Mouse (Mus musculus): Measurements from ENCODE around the gene Tmem104. TPM values are rescaled to one million over a fixed set of nuclear protein-coding genes. Genes with fewer than 3 reads are reported as not detected.

Tmem104 gene
- polyA plus RNA-seq, 1 experiment from 2014 or later = 13.4 TPM

- 74% methylated on average over 15 of the region's 15 CpGs for WGBS
- Histone ChIP-seq H3K9ac (no peak overlapping the region), H3K4me2 (replicated peaks) (no peak overlapping the region), H3K36me3 (no peaks in the 10 kb centered on the region), H3K9me3 (no peaks in the 10 kb centered on the region), H3K27me3 (peaks cover 15% of the 10 kb centered on the region; the same call in 1 of the 2 replicates), H3K4me1 (peaks cover 22% of the 10 kb centered on the region), H3K4me3 (no peak overlapping the region), H3K27ac (no peak overlapping the region)
- ATAC-seq (ENCODE audit: insufficient number of reproducible peaks, insufficient read depth, low FRiP score, low TSS enrichment) = no peak
These were observed 47.2 kb downstream of the Tmem104 start for GRCm38 (mm10) chr11:115234320-115235044.

- peaks cover 15% of the 10 kb centered on the region for H3K4me1 ChIP-seq
- H3K4me2 ChIP-seq (replicated peaks) = no peak overlapping the region
- H3K9ac ChIP-seq = no peak overlapping the region
- no peaks in the 10 kb centered on the region for H3K36me3 ChIP-seq
- H3K9me3 ChIP-seq = no peaks in the 10 kb centered on the region
- no peak overlapping the region for H3K4me3 ChIP-seq
- no peak overlapping the region for H3K27ac ChIP-seq
- peaks cover 8% of the 10 kb centered on the region; the same call in 1 of the 2 replicates for H3K27me3 ChIP-seq
- ATAC-seq (ENCODE audit: insufficient number of reproducible peaks, insufficient read depth, low FRiP score, low TSS enrichment) = no peak
- 74% methylated on average over 5 of the region's 5 CpGs for WGBS
These were observed 49.3 kb downstream of the Tmem104 start for GRCm38 (mm10) chr11:115236570-115236969.

- Histone ChIP-seq H3K27ac (no peak overlapping the region), H3K4me1 (peaks cover 2% of the 10 kb centered on the region), H3K27me3 (peaks cover 7% of the 10 kb centered on the region; the same call in 1 of the 2 replicates), H3K36me3 (peaks cover 19% of the 10 kb centered on the region), H3K4me3 (no peak overlapping the region), H3K9me3 (no peaks in the 10 kb centered on the region), H3K4me2 (replicated peaks) (no peak overlapping the region), H3K9ac (no peak overlapping the region)
- ATAC-seq (ENCODE audit: insufficient number of reproducible peaks, insufficient read depth, low FRiP score, low TSS enrichment) = no peak
- 81% methylated on average over 11 of the region's 11 CpGs for WGBS
These were observed 54.1 kb downstream of the Tmem104 start for GRCm38 (mm10) chr11:115241402-115241801.

GRCm38 (mm10) chr11:115242746-115243145 lies 55.5 kb downstream of the Tmem104 start:
- Histone ChIP-seq H3K9me3 (no peaks in the 10 kb centered on the region), H3K27ac (no peak overlapping the region), H3K4me3 (no peak overlapping the region), H3K4me2 (replicated peaks) (no peak overlapping the region), H3K27me3 (peaks cover 20% of the 10 kb centered on the region), H3K9ac (no peak overlapping the region), H3K4me1 (no peaks in the 10 kb centered on the region), H3K36me3 (peaks cover 19% of the 10 kb centered on the region)
- ATAC-seq (ENCODE audit: insufficient number of reproducible peaks, insufficient read depth, low FRiP score, low TSS enrichment) = no peak
- WGBS = 44% methylated on average over 3 of the region's 3 CpGs

GRCm38 (mm10) chr11:115243783-115244182 lies 56.5 kb downstream of the Tmem104 start:
- H3K4me1 ChIP-seq = no peaks in the 10 kb centered on the region
- no peak overlapping the region for H3K4me3 ChIP-seq
- H3K9me3 ChIP-seq = no peaks in the 10 kb centered on the region
- no peak overlapping the region for H3K27ac ChIP-seq
- no peak for ATAC-seq (ENCODE audit: insufficient number of reproducible peaks, insufficient read depth, low FRiP score, low TSS enrichment)
- WGBS = 89% methylated on average over 12 of the region's 12 CpGs
- no peak overlapping the region for H3K9ac ChIP-seq
- H3K4me2 ChIP-seq (replicated peaks) = no peak overlapping the region
- H3K27me3 ChIP-seq = peaks cover 31% of the 10 kb centered on the region
- peaks cover 19% of the 10 kb centered on the region for H3K36me3 ChIP-seq

- Histone ChIP-seq H3K27me3 (peaks cover 41% of the 10 kb centered on the region), H3K4me2 (replicated peaks) (no peak overlapping the region), H3K9me3 (no peaks in the 10 kb centered on the region), H3K9ac (no peak overlapping the region), H3K4me3 (no peak overlapping the region), H3K36me3 (peaks cover 19% of the 10 kb centered on the region), H3K4me1 (0 out of 2 replicates have a peak, but pooled peaks cover 3% of the 10 kb centered on the region), H3K27ac (no peak overlapping the region)
- 92% methylated on average over 8 of the region's 8 CpGs for WGBS
- ATAC-seq (ENCODE audit: insufficient number of reproducible peaks, insufficient read depth, low FRiP score, low TSS enrichment) = no peak
These were observed 57.6 kb downstream of the Tmem104 start for GRCm38 (mm10) chr11:115244840-115245239.

GRCm38 (mm10) chr11:115246386-115246785 lies 59.1 kb downstream of the Tmem104 start:
- H3K4me2 ChIP-seq (replicated peaks) = no peak overlapping the region
- peaks cover 19% of the 10 kb centered on the region for H3K36me3 ChIP-seq
- peaks cover 10% of the 10 kb centered on the region; the same call in 1 of the 2 replicates for H3K4me1 ChIP-seq
- H3K27me3 ChIP-seq = peaks cover 57% of the 10 kb centered on the region
- H3K4me3 ChIP-seq = no peak overlapping the region
- ATAC-seq (ENCODE audit: insufficient number of reproducible peaks, insufficient read depth, low FRiP score, low TSS enrichment) = no peak
- no peaks in the 10 kb centered on the region for H3K9me3 ChIP-seq
- H3K9ac ChIP-seq = no peak overlapping the region
- H3K27ac ChIP-seq = no peak overlapping the region
- WGBS = 75% methylated on average over 8 of the region's 8 CpGs

GRCm38 (mm10) chr11:115247240-115247639 lies 60.0 kb downstream of the Tmem104 start:
- no peak overlapping the region for H3K4me2 ChIP-seq (replicated peaks)
- WGBS = 20% methylated on average over 3 of the region's 3 CpGs
- peaks cover 10% of the 10 kb centered on the region; the same call in 1 of the 2 replicates for H3K4me1 ChIP-seq
- H3K27me3 ChIP-seq = peaks cover 65% of the 10 kb centered on the region
- no peak overlapping the region for H3K27ac ChIP-seq
- H3K9me3 ChIP-seq = no peaks in the 10 kb centered on the region
- H3K36me3 ChIP-seq = peaks cover 19% of the 10 kb centered on the region
- no peak for ATAC-seq (ENCODE audit: insufficient number of reproducible peaks, insufficient read depth, low FRiP score, low TSS enrichment)
- H3K9ac ChIP-seq = no peak overlapping the region
- no peak overlapping the region for H3K4me3 ChIP-seq

- 76% methylated on average over 6 of the region's 6 CpGs for WGBS
- peaks cover 10% of the 10 kb centered on the region; the same call in 1 of the 2 replicates for H3K4me1 ChIP-seq
- H3K4me2 ChIP-seq (replicated peaks) = no peak overlapping the region
- no peak overlapping the region for H3K4me3 ChIP-seq
- H3K27me3 ChIP-seq = peaks cover 71% of the 10 kb centered on the region
- no peak overlapping the region for H3K9ac ChIP-seq
- peaks cover 19% of the 10 kb centered on the region for H3K36me3 ChIP-seq
- no peaks in the 10 kb centered on the region for H3K9me3 ChIP-seq
- ATAC-seq (ENCODE audit: insufficient number of reproducible peaks, insufficient read depth, low FRiP score, low TSS enrichment) = no peak
- no peak overlapping the region for H3K27ac ChIP-seq
These were observed 60.7 kb downstream of the Tmem104 start for GRCm38 (mm10) chr11:115247945-115248344.

- H3K27me3 ChIP-seq = peaks cover 87% of the 10 kb centered on the region
- no peak overlapping the region for H3K27ac ChIP-seq
- H3K9ac ChIP-seq = peak overlapping the region; percentile 43
These were observed 62.6 kb downstream of the Tmem104 start for GRCm38 (mm10) chr11:115249721-115250404.

GRCm38 (mm10) chr11:115250405-115251090 lies 63.3 kb downstream of the Tmem104 start:
- H3K4me1 ChIP-seq = peaks cover 10% of the 10 kb centered on the region; the same call in 1 of the 2 replicates
- peaks cover 94% of the 10 kb centered on the region for H3K27me3 ChIP-seq
- H3K9me3 ChIP-seq = no peaks in the 10 kb centered on the region
- WGBS = 2% methylated on average over 35 of the region's 36 CpGs
- H3K4me2 ChIP-seq (replicated peaks) = peak overlapping the region; percentile 76
- H3K36me3 ChIP-seq = 0 out of 2 replicates have a peak, but pooled peaks cover under 1% of the 10 kb centered on the region
- H3K9ac ChIP-seq = peak overlapping the region; percentile 43
- ATAC-seq (ENCODE audit: insufficient number of reproducible peaks, insufficient read depth, low FRiP score, low TSS enrichment) = no peak
- no peak overlapping the region for H3K27ac ChIP-seq
- peak overlapping the region; percentile 40 for H3K4me3 ChIP-seq

More at GRCm38 (mm10) chr11:115249721-115250404, 62.6 kb downstream of the Tmem104 start:
- H3K36me3 ChIP-seq = peaks cover 7% of the 10 kb centered on the region
- ATAC-seq (ENCODE audit: insufficient number of reproducible peaks, insufficient read depth, low FRiP score, low TSS enrichment) = no peak
- H3K9me3 ChIP-seq = no peaks in the 10 kb centered on the region
- H3K4me3 ChIP-seq = peak overlapping the region; percentile 40
- WGBS = 2% methylated on average over 61 of the region's 63 CpGs
- peaks cover 10% of the 10 kb centered on the region; the same call in 1 of the 2 replicates for H3K4me1 ChIP-seq
- peak overlapping the region; percentile 76 for H3K4me2 ChIP-seq (replicated peaks)
